Mouse (Mus musculus) urinary bladder, postnatal 36 days (tissue): ENCODE data around the gene Exph5.

Experiments
- DNase-seq, 2 experiments: peaks; one replicate each; pipeline ENCODE4 v3.0.0; 2022; ENCODE audit warnings: low spot score in 2 of 2, mixed read lengths in 1 of 2

Gene Exph5

GRCm38 (mm10) chr9:53356219-53357155, 55.0 kb downstream of the Exph5 start:
- DNase-seq: peak; percentile 61 to 67

DNA sequence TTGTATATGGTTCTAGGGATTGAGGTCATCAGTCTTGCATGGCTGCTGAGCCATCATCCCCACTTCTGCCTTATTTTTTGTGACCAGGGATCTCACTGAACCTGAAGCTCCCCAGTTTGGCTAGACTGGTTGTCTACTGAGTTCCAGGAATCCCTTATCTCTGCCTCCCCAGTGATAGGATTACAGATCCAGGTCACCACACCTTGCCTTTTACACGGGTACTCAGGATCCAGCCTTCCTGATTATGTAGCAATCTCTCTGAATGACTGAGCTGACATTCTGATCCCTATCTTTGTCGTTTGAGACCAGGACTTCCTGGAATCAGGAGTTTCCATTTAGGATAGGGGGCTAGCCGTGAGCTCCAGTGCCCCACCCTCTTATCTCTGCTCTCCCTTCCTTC, 69.9 kb downstream of the Exph5 start:
- DNase-seq: no peak

DNA sequence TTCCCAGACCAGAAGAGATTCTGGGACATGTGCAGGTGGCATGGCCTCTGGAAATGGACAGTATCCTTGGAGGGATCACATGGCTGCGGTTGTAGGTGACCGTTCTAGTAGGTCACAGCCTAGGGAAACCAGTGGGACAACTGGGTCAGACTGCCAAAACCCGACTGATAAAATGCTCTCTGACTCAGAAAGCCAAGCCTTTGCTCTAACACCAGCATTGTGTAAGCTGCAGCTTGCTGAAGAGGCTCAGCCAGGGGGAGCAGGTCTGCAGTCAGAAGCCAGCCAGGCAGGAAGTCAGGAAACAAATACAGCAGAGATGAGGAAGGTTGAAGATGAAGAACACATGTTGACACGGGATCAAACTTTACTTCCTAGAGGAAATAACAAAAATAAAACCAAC, 74.4 kb downstream of the Exph5 start:
- peak; percentile 36 to 48 for DNase-seq

DNA sequence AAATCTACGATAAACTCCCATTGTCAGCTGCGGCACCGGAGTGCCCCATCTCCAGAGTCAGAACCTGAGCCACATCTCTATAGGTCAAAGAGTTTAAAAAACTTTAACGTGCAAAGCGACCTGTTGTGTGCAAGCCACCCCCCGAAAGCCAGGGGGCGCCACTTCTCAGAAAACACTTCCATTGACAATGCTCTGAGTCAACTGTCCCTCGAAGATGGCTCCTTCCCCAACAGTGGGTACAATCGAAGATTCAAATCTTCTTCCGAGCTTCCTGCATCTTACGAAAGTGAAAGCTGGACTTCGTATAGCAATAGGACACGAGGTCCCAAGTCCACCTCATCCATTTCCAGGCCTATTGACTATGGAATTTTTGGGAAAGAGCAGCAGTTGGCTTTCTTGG, 75.3 kb downstream of the Exph5 start:
- DNase-seq: no peak

DNA sequence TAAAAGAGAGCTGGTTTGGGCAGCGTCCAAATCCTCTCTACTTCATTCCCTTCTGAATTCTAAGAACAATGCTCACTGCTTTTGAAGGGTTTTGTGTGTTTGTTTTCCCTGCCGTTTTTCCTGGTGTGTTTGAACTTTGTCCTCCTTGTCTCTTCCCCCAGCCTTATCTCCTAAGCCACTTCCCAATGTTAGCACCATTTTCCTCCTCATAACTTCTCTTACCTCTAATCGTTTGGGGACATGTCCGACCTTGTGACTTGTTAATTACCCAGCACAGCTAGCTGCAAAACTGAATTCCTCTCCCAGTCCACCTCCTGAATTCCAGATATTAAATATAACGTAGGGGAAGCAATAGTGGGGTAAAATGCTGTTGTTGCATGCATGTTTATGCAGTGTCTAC, 76.1 kb downstream of the Exph5 start:
- no peak for DNase-seq

- no peak for DNase-seq
Measured at GRCm38 (mm10) chr9:53378171-53378570, 76.7 kb downstream of the Exph5 start.

DNA sequence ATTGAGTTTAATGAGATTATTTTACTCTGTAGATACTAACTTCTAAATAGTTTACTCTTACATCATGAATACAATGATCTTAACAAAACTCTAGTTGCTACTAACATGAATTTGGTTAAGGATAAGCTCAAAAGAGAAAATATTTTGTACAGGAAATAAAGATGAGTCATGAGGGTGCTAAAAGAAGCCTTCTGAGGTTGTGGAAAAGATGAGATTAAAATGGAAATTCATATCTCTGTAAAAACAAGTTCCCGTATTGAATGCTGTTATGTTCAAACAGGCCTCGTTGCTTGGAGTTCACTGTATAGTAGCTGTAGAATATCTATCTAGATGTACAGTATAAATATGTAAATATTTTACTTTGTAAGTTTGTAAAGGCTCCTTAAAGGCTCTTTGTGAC, 79.1 kb downstream of the Exph5 start:
- no peak for DNase-seq

DNA sequence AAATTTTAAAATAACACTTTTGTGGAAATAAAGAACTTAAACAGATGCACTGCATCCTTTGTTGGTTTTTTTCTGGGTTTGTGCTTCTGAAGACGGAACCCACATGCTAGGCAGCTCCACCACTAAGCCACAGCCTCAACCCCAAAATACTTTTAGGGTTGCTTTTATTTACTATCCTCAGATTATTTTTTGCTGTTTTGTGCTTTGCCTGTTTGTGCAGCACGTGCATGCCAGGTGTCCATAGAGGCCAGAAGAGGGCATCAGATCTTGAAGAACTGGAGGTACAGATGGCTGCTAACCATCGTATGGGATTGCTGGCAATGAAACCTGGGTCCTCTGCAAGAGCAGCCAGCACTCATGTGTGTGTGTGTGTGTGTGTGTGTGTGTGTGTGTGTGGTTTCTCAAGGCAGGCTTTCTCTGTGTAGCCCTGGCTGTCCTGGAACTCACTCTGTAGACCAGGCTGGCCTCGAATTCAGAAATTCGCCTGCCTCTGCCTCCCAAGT, 79.7 kb downstream of the Exph5 start:
- DNase-seq: no peak

DNA sequence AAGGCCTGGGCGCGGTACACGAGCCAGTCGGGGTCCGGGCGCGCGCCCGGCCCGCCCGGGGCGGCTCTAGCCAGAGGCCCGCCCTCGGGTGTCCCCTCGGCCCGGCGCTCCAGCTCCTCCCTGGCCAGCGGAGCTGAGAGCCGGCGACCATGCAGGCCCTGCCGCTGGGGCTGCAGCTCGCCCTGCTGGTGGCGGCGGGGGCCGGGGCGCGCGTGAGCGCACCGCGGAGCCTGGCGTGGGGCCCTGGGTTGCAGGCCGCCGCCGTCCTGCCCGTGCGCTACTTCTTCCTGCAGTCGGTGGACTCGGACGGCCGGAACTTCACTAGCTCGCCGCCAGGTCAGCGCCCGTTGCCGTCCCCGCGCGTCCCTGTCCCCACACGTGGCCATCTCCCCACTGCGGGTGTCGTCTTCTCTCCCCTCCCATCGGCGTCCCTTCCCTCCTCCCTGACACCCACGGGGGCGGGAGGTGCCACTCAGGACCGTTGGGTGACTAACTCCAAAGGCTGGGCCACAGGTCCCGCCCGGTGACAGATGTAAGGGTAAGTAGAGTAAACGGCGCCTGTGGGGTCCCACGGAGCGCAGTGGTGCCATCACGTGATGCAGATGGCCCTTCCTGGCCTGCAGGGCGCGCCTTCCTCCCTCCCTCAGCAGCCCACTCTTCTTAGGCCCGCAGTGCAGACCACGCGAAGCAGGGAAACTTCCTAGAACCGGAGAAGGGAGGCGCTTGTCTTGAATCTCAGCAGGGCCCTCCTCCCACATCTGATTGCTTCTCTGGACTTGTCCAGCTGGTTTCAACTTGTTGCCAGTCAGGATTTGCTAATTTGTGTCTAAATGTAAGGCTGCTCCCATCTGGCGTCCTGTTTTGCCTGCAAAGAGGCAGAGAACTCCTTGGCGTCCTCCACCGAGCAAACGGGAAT, 82.7 kb downstream of the Exph5 start, which contains the start of gene Kdelc2:
Gene Kdelc2, plus strand, starts transcription at position 75 of the 916 bp plus-strand sequence.
- DNase-seq: peak; percentile 77 to 82

- DNase-seq: no peak
Measured at GRCm38 (mm10) chr9:53384873-53385272, 83.4 kb downstream of the Exph5 start.

GRCm38 (mm10) chr9:53387431-53387830, 86.0 kb downstream of the Exph5 start:
- no peak for DNase-seq

- no peak for DNase-seq
Measured at GRCm38 (mm10) chr9:53389109-53389508, 87.6 kb downstream of the Exph5 start.

GRCm38 (mm10) chr9:53390136-53390535, 88.7 kb downstream of the Exph5 start:
- no peak for DNase-seq

DNA sequence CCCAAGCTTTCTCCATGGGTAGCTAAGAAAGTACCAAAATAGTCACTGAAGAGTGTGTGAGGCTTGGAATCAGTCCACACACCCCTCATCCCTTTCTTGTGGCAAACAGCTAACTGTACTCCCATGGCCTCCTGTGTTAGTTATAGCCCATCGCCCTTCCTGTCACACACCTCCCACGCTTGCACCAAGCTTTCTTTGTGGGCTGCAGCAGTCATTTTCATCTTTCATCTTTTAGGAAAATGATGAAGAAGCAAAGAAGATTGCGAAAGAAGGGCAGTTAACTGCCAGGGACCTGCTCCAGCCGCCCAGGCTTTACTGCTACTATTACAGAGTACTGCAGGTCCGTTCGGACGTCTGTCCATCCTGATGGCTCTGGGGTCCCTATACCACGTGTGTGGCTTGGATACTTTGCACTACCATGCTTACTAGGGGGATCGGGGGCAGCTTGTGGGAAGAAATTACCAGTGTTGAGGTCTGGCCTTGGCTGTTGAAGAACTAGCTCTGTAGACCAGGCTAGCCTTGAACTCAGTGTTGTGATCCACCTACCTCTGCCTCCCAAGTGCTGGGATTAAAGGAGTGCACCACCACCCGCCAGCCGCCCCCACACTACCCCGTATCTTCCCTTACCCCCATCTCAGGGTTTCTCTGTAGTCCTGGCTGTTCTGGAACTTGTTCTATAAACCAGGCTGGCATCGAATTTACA, 96.4 kb downstream of the Exph5 start:
- DNase-seq: no peak

GRCm38 (mm10) chr9:53398388-53398700, 96.9 kb downstream of the Exph5 start:
- peak in 1 of 2 experiments; percentile 49 for DNase-seq

DNA sequence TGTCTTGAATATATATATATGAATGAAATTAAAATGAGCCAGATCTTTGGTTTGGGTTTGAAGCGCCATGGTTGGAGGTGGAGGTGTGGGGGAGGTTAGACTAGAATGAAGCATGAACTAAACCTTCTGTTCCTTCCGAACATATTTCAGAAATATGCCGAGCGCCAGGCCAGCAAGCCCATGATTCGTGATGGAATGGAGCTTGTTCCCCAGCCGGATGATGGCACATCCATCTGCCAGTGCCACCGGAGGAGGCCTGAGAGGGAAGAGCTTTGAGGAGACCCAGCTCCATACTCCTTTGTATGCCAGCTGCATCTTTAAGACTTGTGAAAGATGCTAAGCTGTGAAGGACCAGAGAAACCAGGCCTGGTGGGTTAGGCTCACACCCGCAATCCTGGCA, 98.1 kb downstream of the Exph5 start:
- no peak for DNase-seq

- no peak for DNase-seq
Measured at GRCm38 (mm10) chr9:53400696-53401095, 99.2 kb downstream of the Exph5 start.

GRCm38 (mm10) chr9:53401146-53401545, 99.7 kb downstream of the Exph5 start:
- no peak for DNase-seq

GRCm38 (mm10) chr9:53402291-53402711, 100.8 kb downstream of the Exph5 start, which contains the start of gene 4930550C14Rik:
Gene 4930550C14Rik, plus strand, starts transcription at chr9:53402325.
- DNase-seq: peak in 1 of 2 experiments; percentile 15

DNA sequence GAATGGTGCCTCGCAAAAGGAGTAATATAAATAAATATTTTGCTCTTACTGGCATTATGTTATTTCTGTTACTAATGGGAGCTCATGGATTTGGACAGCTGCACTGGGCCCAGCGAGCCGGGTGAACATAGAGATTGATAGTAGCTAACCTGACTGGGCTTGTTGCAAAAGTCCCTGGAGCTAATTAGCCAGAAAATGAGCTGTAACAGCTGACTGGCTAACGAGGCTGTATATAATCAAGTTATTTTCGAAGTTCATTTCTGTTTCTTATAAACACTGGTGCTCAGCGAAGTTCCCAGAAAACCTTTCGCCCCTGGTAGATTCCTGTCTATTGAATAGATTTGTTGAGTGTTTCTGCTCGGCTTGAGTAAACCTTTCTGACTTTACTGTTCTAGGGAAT, 101.5 kb downstream of the Exph5 start:
- DNase-seq: no peak

DNA sequence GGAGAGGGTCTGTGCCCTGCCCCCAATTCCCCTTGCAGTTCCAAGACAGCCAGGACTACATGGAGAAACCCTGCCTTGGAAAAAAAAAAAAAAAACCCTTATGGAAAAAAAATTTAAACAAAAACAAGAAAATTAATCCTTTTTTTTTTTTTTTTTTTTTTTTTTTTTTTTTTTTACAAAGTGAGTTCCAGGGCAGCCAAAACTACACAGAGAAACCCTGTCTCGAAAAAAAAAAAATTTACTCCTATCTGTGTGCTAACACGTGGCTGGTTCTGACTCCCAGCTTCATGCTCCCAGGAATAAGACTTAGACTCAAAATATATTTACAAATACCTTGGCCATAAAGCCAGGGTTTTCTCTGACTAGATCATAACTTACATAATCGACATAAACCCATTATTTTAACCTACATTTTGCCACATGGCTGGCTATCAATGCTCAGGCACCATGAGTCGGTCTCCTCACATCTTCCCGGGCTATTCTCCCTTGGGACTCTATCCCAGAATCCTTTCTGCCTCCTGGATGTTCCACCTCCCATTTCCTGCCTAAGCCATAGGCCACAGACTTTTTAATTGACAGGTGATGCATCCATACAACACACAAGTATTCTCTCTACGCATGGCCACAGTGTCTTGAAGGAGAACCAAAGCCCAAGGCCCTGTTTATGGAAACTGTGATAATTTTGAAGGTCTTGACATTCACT, 102.7 kb downstream of the Exph5 start:
- DNase-seq: no peak
